Mouse (Mus musculus) ES-E14 (cell line): ENCODE data around the gene Kcmf1. TPM values are rescaled to one million over a fixed set of nuclear protein-coding genes. Genes with fewer than 3 reads are reported as not detected.
A peak's percentile ranks its signal among the peaks of the same experiment; 100 is the strongest.

Experiments used
- DNase-seq: peaks from one replicate; pipeline ENCODE4 v3.0.0-alpha.2; 2013; ENCODE audit warnings: low read depth, low spot score
- H3K27ac ChIP-seq: 2 replicates; pipeline ENCODE4 v1.5.1; 2012; ENCODE audit warnings: low read depth, mild to moderate bottlenecking, low read length, moderate library complexity, mixed read lengths; ENCODE audit not compliant: poor library complexity, insufficient read depth, severe bottlenecking
- H3K36me3 ChIP-seq: 2 replicates; pipeline ENCODE4 v1.6.1; 2012; ENCODE audit warnings: mild to moderate bottlenecking, low read length, moderate library complexity, mixed read lengths; ENCODE audit not compliant: control insufficient read depth, poor library complexity, insufficient read depth, severe bottlenecking
- H3K4me1 ChIP-seq, 2 experiments: fragments of 150-350 bp in 1 of 2; sonication (generic) in 1 of 2; 2 replicates each; pipeline ENCODE4 v1.6.1; 2012; ENCODE audit warnings: low read length in 2 of 2, mild to moderate bottlenecking in 1 of 2, mixed read lengths in 1 of 2; ENCODE audit not compliant: control insufficient read depth in 2 of 2, insufficient read depth in 2 of 2, poor library complexity in 1 of 2
- H3K4me3 ChIP-seq, 2 experiments: fragments of 150-350 bp in 1 of 2; sonication (generic) in 1 of 2; 2 replicates each; pipeline ENCODE4 v1.5.1; 2012; ENCODE audit warnings: low read length in 2 of 2, low read depth in 1 of 2, mild to moderate bottlenecking in 1 of 2, mixed read lengths in 1 of 2; ENCODE audit not compliant: insufficient read depth in 1 of 2, poor library complexity in 1 of 2, severe bottlenecking in 1 of 2
- H3K9ac ChIP-seq: 2 replicates; pipeline ENCODE4 v1.6.1; 2012; ENCODE audit warnings: low read depth, mild to moderate bottlenecking, low read length, mixed read lengths; ENCODE audit not compliant: poor library complexity, insufficient read depth, severe bottlenecking
- H3K9me3 ChIP-seq: fragments of 150-350 bp; sonication (generic); 2 replicates; pipeline ENCODE4 v1.6.1; 2012; ENCODE audit warnings: low read depth, mild to moderate bottlenecking, low read length; ENCODE audit not compliant: control insufficient read depth, insufficient read depth
- CHD2 ChIP-seq: IDR thresholded peaks from 2 replicates; pipeline ENCODE4 v1.6.1; 2014; ENCODE audit warnings: mild to moderate bottlenecking, low read depth, low read length, inconsistent platforms
- HCFC1 ChIP-seq: IDR thresholded peaks from 2 replicates; pipeline ENCODE4 v1.6.1; 2012; ENCODE audit warnings: low read length, inconsistent platforms, borderline replicate concordance; ENCODE audit not compliant: insufficient read depth
- MAFK ChIP-seq: IDR thresholded peaks from 2 replicates; pipeline ENCODE4 v1.6.1; 2014; ENCODE audit warnings: mild to moderate bottlenecking, low read depth, low read length, inconsistent platforms; ENCODE audit not compliant: insufficient read depth
- ZC3H11A ChIP-seq: IDR thresholded peaks from 2 replicates; pipeline ENCODE4 v1.6.1; 2012; ENCODE audit warnings: low read depth, mild to moderate bottlenecking, inconsistent platforms, low read length, borderline replicate concordance
- ZNF384 ChIP-seq: IDR thresholded peaks from 2 replicates; pipeline ENCODE4 v1.6.1; 2012; ENCODE audit warnings: low read depth, low read length, inconsistent platforms
- in situ Hi-C, 2 experiments: fragments of 600-800 bp; cut with MboI; formaldehyde crosslinking; loops; one replicate each; pipeline ENCODE4 v1.15.1; 2025; ENCODE audit warnings: low sequenced_read_pairs in 2 of 2, inconsistent platforms in 1 of 2; ENCODE audit not compliant: unreplicated experiment in 2 of 2
- total RNA-seq: library from RNA; depleted of rRNA; stranded (reverse); fragments of 300-350 nt; gene quantifications from 2 replicates; pipeline ENCODE4 v1.2.3, GENCODE M21; 2012

Kcmf1 gene
- total RNA-seq, 1 experiment: 122 TPM

DNA sequence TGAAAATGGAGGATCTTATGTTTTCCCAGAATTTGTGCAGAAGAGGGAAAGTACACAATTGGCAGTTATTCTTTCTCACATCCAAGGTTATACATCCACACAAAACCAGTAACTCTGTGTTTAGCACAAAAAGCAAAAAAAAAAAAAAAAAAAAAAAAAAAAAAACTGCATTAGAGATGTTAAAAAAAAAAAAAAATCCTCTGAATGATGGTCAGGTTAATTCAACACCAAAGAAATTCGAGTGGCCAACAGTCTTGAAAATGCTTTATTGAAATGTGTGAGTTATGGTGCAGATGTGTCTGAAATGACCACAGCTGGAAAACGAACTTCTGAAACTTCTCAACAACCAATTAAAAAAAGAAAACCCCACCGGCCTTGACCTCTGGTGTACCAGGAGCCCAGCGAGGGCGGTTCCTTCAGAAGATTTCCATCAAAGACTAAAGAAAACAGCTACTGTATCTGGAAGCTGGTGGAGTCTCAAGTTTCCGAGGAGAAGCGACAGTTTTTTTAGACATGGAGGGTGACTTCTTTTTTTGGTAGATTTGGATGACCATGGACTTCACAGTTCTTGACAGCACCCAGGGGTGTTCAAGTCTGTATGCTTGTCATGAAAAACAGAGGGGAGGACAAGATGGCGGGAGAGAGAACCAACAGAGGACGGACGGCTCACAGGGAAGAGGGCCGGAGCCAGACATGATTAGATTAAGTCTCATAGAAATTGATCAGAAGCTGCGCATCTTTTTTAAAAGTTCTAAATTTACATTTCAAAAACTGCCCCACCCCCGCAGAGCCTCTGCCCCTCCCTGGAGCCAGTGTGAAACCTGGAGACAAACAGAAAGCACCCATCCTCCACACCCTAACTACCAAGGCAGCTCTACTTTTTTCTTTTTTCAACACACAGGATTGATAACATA is 58.7 kb downstream of the Kcmf1 start:
- Histone ChIP-seq H3K9me3 (no peaks in the 10 kb centered on the region), H3K4me1 (peaks cover 2 to 8% of the 10 kb centered on the region in 2 experiments; a peak in 2 of 4 replicates), H3K9ac (no peak overlapping the region), H3K27ac (peak overlapping the region; percentile 71; the same call in 1 of the 2 replicates), H3K4me3 (no peak overlapping the region; a peak in 1 of 4 replicates), H3K36me3 (peaks cover 3% of the 10 kb centered on the region)
- DNase-seq: no peak
- in situ Hi-C loops: loop anchor here (25.0 kb wide), 1 partner anchor 429 kb away; the partner anchor contains the start of gene Ggcx (in 2 of the 2)
- TF ChIP-seq ZNF384: peak; percentile 92
- TF ChIP-seq ZC3H11A: no peak

DNA sequence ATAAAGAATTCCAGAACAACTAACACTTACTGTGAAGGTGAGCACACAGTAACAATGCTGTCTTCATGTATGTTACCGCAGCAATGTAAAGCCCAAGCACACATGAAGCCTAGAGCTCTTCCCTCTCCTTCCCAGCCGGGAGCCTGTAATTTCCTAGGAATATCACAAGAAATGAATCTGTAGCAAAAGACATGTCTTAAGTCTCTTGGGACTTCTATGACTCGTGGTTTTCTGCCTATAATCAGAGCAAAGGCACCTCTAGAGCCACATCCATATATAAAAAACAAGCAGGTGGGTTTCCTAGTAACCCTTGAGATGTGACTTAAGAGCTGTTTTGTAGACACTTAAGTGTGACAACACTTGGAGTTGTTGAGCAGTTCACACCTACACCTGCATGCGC is 62.0 kb downstream of the Kcmf1 start:
- peaks cover 2 to 8% of the 10 kb centered on the region in 2 experiments; a peak in 2 of 4 replicates for H3K4me1 ChIP-seq
- H3K9ac ChIP-seq: no peak overlapping the region
- TF ChIP-seq ZNF384: no peak
- no peak for TF ChIP-seq CHD2
- TF ChIP-seq HCFC1: no peak
- no peak overlapping the region for H3K27ac ChIP-seq
- H3K9me3 ChIP-seq: no peaks in the 10 kb centered on the region
- H3K4me3 ChIP-seq: no peak overlapping the region
- DNase-seq: no peak
- in situ Hi-C loops: loop anchor here (10.0 to 25.0 kb wide), 2 partner anchors 293 to 425 kb away; partner anchors contain the start of genes Ggcx (in 2 of the 2) and Capg (in 1 of the 2)
- H3K36me3 ChIP-seq: no peaks in the 10 kb centered on the region

DNA sequence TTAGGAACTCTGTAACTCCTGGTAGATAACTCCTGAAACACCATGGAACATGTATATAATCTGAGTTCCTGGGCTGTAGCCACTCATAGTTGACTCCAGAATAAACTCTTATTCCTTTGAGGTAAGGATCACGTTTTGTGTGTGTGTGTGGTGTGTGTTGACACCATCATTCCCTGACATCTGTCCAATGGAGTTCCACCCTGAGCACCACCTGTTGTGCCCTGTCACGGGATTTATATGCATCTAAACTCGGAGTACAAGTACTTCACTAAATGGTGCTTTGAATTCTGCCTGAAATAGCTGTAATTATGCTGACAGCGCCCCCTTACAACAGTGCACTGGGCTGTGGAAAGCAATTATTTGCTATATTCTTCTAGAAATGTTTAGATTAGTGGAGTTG is 65.3 kb downstream of the Kcmf1 start:
- no peak for DNase-seq
- Histone ChIP-seq H3K36me3 (no peaks in the 10 kb centered on the region), H3K9ac (no peak overlapping the region), H3K27ac (no peak overlapping the region), H3K4me3 (no peak overlapping the region), H3K4me1 (0 out of 4 replicates have a peak, but pooled peaks cover 0 to 2% of the 10 kb centered on the region in 2 experiments), H3K9me3 (no peaks in the 10 kb centered on the region)
- in situ Hi-C loops: loop anchor here (10.0 to 25.0 kb wide), 2 partner anchors 290 to 422 kb away; partner anchors contain the start of genes Ggcx (in 2 of the 2) and Capg (in 1 of the 2)
- TF ChIP-seq MAFK (no peak), ZNF384 (no peak), ZC3H11A (no peak), HCFC1 (no peak), CHD2 (no peak)

- TF ChIP-seq HCFC1 (no peak), ZC3H11A (no peak), ZNF384 (no peak), CHD2 (no peak), MAFK (no peak)
- H3K9me3 ChIP-seq: no peaks in the 10 kb centered on the region
- H3K4me3 ChIP-seq: no peak overlapping the region
- no peak overlapping the region for H3K9ac ChIP-seq
- H3K4me1 ChIP-seq: peaks cover 2 to 4% of the 10 kb centered on the region in 2 experiments; a peak in 1 of 4 replicates
- no peaks in the 10 kb centered on the region for H3K36me3 ChIP-seq
- in situ Hi-C loops: loop anchor here (10.0 to 25.0 kb wide), 2 partner anchors 287 to 420 kb away; partner anchors contain the start of genes Ggcx (in 2 of the 2) and Capg (in 1 of the 2)
- H3K27ac ChIP-seq: no peak overlapping the region
- no peak for DNase-seq
Measured at GRCm38 (mm10) chr6:72831858-72832257, 67.9 kb downstream of the Kcmf1 start.
